In the genomic region with DNA sequence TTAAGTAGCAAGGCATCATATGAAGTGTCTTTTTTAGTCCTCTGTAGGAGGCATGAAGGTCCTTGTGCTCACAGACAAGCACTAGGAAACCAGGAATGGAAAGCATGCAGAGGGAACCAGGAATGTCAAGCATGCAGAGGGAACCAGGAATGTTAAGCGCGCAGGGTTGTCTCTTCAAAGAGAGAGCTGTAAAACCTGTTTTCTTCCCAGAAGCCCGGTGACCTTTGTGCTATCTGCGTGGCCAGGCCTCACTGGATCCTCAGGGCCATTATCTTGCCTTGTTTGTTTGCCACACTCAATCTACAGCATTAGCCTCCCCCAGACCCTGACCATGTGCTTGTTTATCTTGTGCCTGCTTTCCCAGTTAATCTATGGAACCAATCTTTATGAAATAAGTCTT, we compare ENCODE assay signal across 10 mouse cellular contexts. TPM values are rescaled to one million over a fixed set of nuclear protein-coding genes. Genes with fewer than 3 reads are reported as not detected.
DNase-seq lines count a peak whose midpoint lies in the region; ATAC-seq lines count a peak whose summit lies in the region.
"Had no signal": no experiment of that assay in that cellular context is flagged by ENCODE, and none has a peak within 500 bp of the region (broad histone marks: within the 10 kb centered on the region; RNA-seq: fewer than 3 reads in every experiment).

No protein-coding gene starts in this region.

- no peaks in the 10 kb centered on the region for H3K9me3 ChIP-seq in embryonic facial prominence, embryonic 14.5 days (ENCODE audit: control insufficient read depth, low read length)
- H3K9me3 ChIP-seq in liver, embryonic 11.5 days (ENCODE audit: control insufficient read depth, low read length): no peaks in the 10 kb centered on the region
- H3K9me3 ChIP-seq: lung, embryonic 15.5 days; neural tube, embryonic 13.5 days had no signal

- no peak overlapping the region for H3K4me3 ChIP-seq in embryonic facial prominence, embryonic 14.5 days (ENCODE audit: low read depth, low read length)
- H3K4me3 ChIP-seq in liver, embryonic 11.5 days (ENCODE audit: low read depth, low read length): no peak overlapping the region
- H3K4me3 ChIP-seq: lung, embryonic 15.5 days; neural tube, embryonic 13.5 days had no signal

- no peaks in the 10 kb centered on the region for H3K4me1 ChIP-seq in embryonic facial prominence, embryonic 14.5 days (ENCODE audit: control insufficient read depth, insufficient read depth, low read length)
- H3K4me1 ChIP-seq in liver, embryonic 11.5 days (replicated peaks; ENCODE audit: control insufficient read depth, insufficient read depth, low read length): peaks cover 8% of the 10 kb centered on the region
- H3K4me1 ChIP-seq: lung, embryonic 15.5 days; neural tube, embryonic 13.5 days had no signal

- WGBS in embryonic facial prominence, embryonic 14.5 days: 16% methylated on average over 4 of the region's 4 CpGs
- WGBS in liver, embryonic 11.5 days: 28% methylated on average over 4 of the region's 4 CpGs

- H3K27ac ChIP-seq in embryonic facial prominence, embryonic 14.5 days (replicated peaks; ENCODE audit: low read depth, low read length): no peak overlapping the region
- peak overlapping the region; percentile 62; the same call in 1 of the 2 replicates for H3K27ac ChIP-seq in liver, embryonic 11.5 days (ENCODE audit: low read depth, low read length)
- H3K27ac ChIP-seq: lung, embryonic 15.5 days; neural tube, embryonic 13.5 days had no signal

- no peak for ATAC-seq in embryonic facial prominence, embryonic 14.5 days (ENCODE audit: low read depth)
- peak; percentile 79 for ATAC-seq in liver, embryonic 11.5 days (replicated peaks; ENCODE audit: low FRiP score)
- ATAC-seq: forebrain, embryonic 14.5 days had no signal

- H3K4me2 ChIP-seq in embryonic facial prominence, embryonic 14.5 days (ENCODE audit: low read depth, low read length): no peak overlapping the region
- H3K4me2 ChIP-seq in liver, embryonic 11.5 days: no peak overlapping the region
- H3K4me2 ChIP-seq: lung, embryonic 15.5 days; neural tube, embryonic 13.5 days had no signal

- DNase-seq in urinary bladder, postnatal 14 days (ENCODE audit: low spot score): peak; percentile 5
- no peak for DNase-seq in urinary bladder, adult 18-20 months (ENCODE audit: low spot score in 2 of 2)
- peak; percentile 26 for DNase-seq in embryonic facial prominence, embryonic 14.5 days (ENCODE audit: low spot score)
- no peak for DNase-seq in liver, embryonic 11.5 days (ENCODE audit: low spot score)
- no peak for DNase-seq in layer of hippocampus, adult 9-10 months (ENCODE audit: low spot score)
- no peak for DNase-seq in cerebellum, postnatal 14 days
- no peak for DNase-seq in thymus, postnatal 10 days (ENCODE audit: low spot score in 2 of 2)

- H3K9ac ChIP-seq in embryonic facial prominence, embryonic 14.5 days (ENCODE audit: low read depth, low read length): no peak overlapping the region
- H3K9ac ChIP-seq in liver, embryonic 11.5 days (ENCODE audit: low read depth, low read length): no peak overlapping the region
- H3K9ac ChIP-seq: lung, embryonic 15.5 days; neural tube, embryonic 13.5 days had no signal

- no peaks in the 10 kb centered on the region for H3K27me3 ChIP-seq in embryonic facial prominence, embryonic 14.5 days (replicated peaks; ENCODE audit: control insufficient read depth, insufficient read depth, low read length)
- no peaks in the 10 kb centered on the region for H3K27me3 ChIP-seq in liver, embryonic 11.5 days (replicated peaks; ENCODE audit: control insufficient read depth, insufficient read depth, low read length)
- H3K27me3 ChIP-seq: lung, embryonic 15.5 days; neural tube, embryonic 13.5 days had no signal

- H3K36me3 ChIP-seq in embryonic facial prominence, embryonic 14.5 days (ENCODE audit: control insufficient read depth, insufficient read depth, low read length): no peaks in the 10 kb centered on the region
- H3K36me3 ChIP-seq in liver, embryonic 11.5 days (ENCODE audit: control insufficient read depth, insufficient read depth, low read length): no peaks in the 10 kb centered on the region
- H3K36me3 ChIP-seq: lung, embryonic 15.5 days; neural tube, embryonic 13.5 days had no signal

RNA-seq across cellular contexts. Expression of a gene that starts 10.6 kb away (rescaled TPM):
- polyA plus RNA-seq in embryonic facial prominence, embryonic 14.5 days (2014; fragmentation: Nextera tagmentation; extraction: Ambion mirVana): 92.1 and 104 TPM in 2 replicates
- polyA plus RNA-seq in liver, embryonic 11.5 days (2014; fragmentation: Nextera tagmentation; extraction: Ambion mirVana): 84.6 and 86.6 TPM in 2 replicates

RNA-seq across cellular contexts. Expression of a gene that starts 13.8 kb away (rescaled TPM):
- polyA plus RNA-seq in embryonic facial prominence, embryonic 14.5 days (2014; fragmentation: Nextera tagmentation; extraction: Ambion mirVana): 32.7 and 36.9 TPM in 2 replicates
- polyA plus RNA-seq in liver, embryonic 11.5 days (2014; fragmentation: Nextera tagmentation; extraction: Ambion mirVana): 39.6 and 45.6 TPM in 2 replicates

RNA-seq across cellular contexts. Expression of a gene that starts 45.1 kb away (rescaled TPM):
- polyA plus RNA-seq in embryonic facial prominence, embryonic 14.5 days (2014; fragmentation: Nextera tagmentation; extraction: Ambion mirVana): 33.8 and 34.9 TPM in 2 replicates
- 18.1 and 22.1 TPM in 2 replicates for polyA plus RNA-seq in liver, embryonic 11.5 days (2014; fragmentation: Nextera tagmentation; extraction: Ambion mirVana)

Comparison
In these comparisons a context has a peak if more than half of its experiments do, and no peak if none do; other contexts are left out.
1. DNase-seq: peak in urinary bladder, postnatal 14 days (single experiment) and embryonic facial prominence, embryonic 14.5 days (single experiment); none in urinary bladder, adult 18-20 months (0 of 2), liver, embryonic 11.5 days (single experiment), layer of hippocampus, adult 9-10 months (single experiment), cerebellum, postnatal 14 days (0 of 2) and thymus, postnatal 10 days (0 of 2).